In the genomic region with DNA sequence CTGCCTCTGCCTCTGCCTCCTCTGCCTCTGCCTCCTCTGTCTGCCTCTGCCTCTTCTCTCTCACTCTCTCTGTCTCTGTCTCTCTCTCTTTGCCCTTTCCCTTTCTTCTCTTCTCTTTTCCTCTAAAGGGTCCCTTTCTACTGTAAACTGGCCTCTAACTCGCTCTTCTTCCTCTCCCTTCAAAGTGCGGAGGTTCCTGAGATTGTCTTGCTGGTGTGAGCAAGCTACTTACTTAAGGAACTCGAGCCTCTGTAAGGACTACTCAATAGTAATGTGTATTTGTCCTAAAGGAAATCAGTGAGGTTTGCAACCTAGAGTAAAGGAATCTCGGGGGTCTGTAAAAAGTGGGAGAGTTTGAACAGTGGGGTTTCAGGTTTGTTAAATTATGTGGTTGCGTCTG, we compare ENCODE assay signal across 8 mouse cellular contexts. TPM values are rescaled to one million over a fixed set of nuclear protein-coding genes. Genes with fewer than 3 reads are reported as not detected.
A peak's percentile ranks its signal among the peaks of the same experiment; 100 is the strongest.
DNase-seq lines count a peak whose midpoint lies in the region; ATAC-seq and TF ChIP-seq lines count a peak whose summit lies in the region.

No protein-coding gene starts in this region.

- no peak for TF ChIP-seq EP300 in liver, embryonic 14.5 days (IDR thresholded peaks at IDR 0.05; ENCODE audit: low read depth)

- no peak for TF ChIP-seq CTCF in E14TG2a.4 (conservative IDR thresholded peaks at IDR 0.05; ENCODE audit: low read length)
- no peak for TF ChIP-seq CTCF in liver, embryonic 14.5 days (IDR thresholded peaks at IDR 0.05; ENCODE audit: low read depth)

- ATAC-seq in heart, embryonic 16.5 days (replicated peaks; ENCODE audit: extremely low read depth, insufficient read depth, low FRiP score), result no peak
- ATAC-seq in forebrain, embryonic 12.5 days (ENCODE audit: low FRiP score), result no peak
- ATAC-seq in liver, embryonic 14.5 days (ENCODE audit: insufficient read depth), result no peak

- H3K4me1 ChIP-seq in heart, embryonic 16.5 days (ENCODE audit: control insufficient read depth, insufficient read depth, low read length), result peaks cover 22% of the 10 kb centered on the region
- peaks cover 35% of the 10 kb centered on the region for H3K4me1 ChIP-seq in E14TG2a.4 (replicated peaks; ENCODE audit: low read depth, low read length)
- H3K4me1 ChIP-seq in forebrain, embryonic 12.5 days, result peaks cover 31% of the 10 kb centered on the region
- H3K4me1 ChIP-seq in liver, embryonic 14.5 days (replicated peaks; ENCODE audit: control insufficient read depth in 2 of 2, insufficient read depth in 2 of 2, low read length in 1 of 2), result peaks cover 11 to 21% of the 10 kb centered on the region in 2 experiments

- DNase-seq in heart, postnatal 14 days, result no peak
- no peak for DNase-seq in liver, embryonic 14.5 days (ENCODE audit: low read depth in 3 of 3, low spot score in 3 of 3)
- no peak for DNase-seq in spleen, postnatal 4 days (ENCODE audit: low spot score in 2 of 2)
- no peak for DNase-seq in kidney, adult 11 months
- no peak for DNase-seq in urinary bladder, postnatal 4 days (ENCODE audit: low spot score in 2 of 2)

- WGBS in heart, embryonic 16.5 days, result 57% methylated on average over 5 of the region's 5 CpGs
- WGBS in forebrain, embryonic 12.5 days, result 64% methylated on average over 5 of the region's 5 CpGs
- WGBS in liver, embryonic 14.5 days (ENCODE audit: insufficient replicate concordance), result 49% methylated on average over 5 of the region's 5 CpGs

- H3K4me3 ChIP-seq in heart, embryonic 16.5 days (ENCODE audit: low read length), result no peak overlapping the region
- H3K4me3 ChIP-seq in E14TG2a.4 (replicated peaks; ENCODE audit: low read length), result peak overlapping the region; percentile 86; the same call in 1 of the 2 replicates
- H3K4me3 ChIP-seq in forebrain, embryonic 12.5 days (replicated peaks), result peak overlapping the region; percentile 56; the same call in 1 of the 2 replicates
- H3K4me3 ChIP-seq in liver, embryonic 14.5 days (ENCODE audit: insufficient read depth in 1 of 2, low read depth in 2 of 2, low read length in 2 of 2), result no peak overlapping the region

- H3K9me3 ChIP-seq in heart, embryonic 16.5 days (replicated peaks; ENCODE audit: control insufficient read depth, low read length), result no peaks in the 10 kb centered on the region
- H3K9me3 ChIP-seq in E14TG2a.4 (ENCODE audit: low read length), result no peaks in the 10 kb centered on the region
- H3K9me3 ChIP-seq in forebrain, embryonic 12.5 days, result no peaks in the 10 kb centered on the region
- H3K9me3 ChIP-seq in liver, embryonic 14.5 days (ENCODE audit: control insufficient read depth, low read length), result no peaks in the 10 kb centered on the region

- intact Hi-C loops in heart, postnatal 14 days (cut with DNase I), result loop anchor here (1.0 to 5.0 kb wide), 2 partner anchors 69 to 376 kb away; no protein-coding TSS in a partner anchor

- H3K4me2 ChIP-seq in heart, embryonic 16.5 days (ENCODE audit: low read depth, low read length), result peak overlapping the region; percentile 80
- peak overlapping the region; percentile 84 for H3K4me2 ChIP-seq in forebrain, embryonic 12.5 days
- H3K4me2 ChIP-seq in liver, embryonic 14.5 days (ENCODE audit: low read depth), result 0 out of 2 replicates have a peak overlapping the region, but pooled peaks have one; percentile 6

- no peak overlapping the region for H3K27ac ChIP-seq in heart, embryonic 16.5 days (ENCODE audit: low read length)
- H3K27ac ChIP-seq in forebrain, embryonic 12.5 days, result no peak overlapping the region
- H3K27ac ChIP-seq in liver, embryonic 14.5 days, result no peak overlapping the region

- no peak overlapping the region for H3K9ac ChIP-seq in heart, embryonic 16.5 days (ENCODE audit: low read length)
- no peak overlapping the region for H3K9ac ChIP-seq in forebrain, embryonic 12.5 days
- H3K9ac ChIP-seq in liver, embryonic 14.5 days (replicated peaks), result no peak overlapping the region

- H3K36me3 ChIP-seq in heart, embryonic 16.5 days (ENCODE audit: control insufficient read depth, insufficient read depth), result no peaks in the 10 kb centered on the region
- no peaks in the 10 kb centered on the region for H3K36me3 ChIP-seq in E14TG2a.4 (ENCODE audit: insufficient read depth, low read length)
- H3K36me3 ChIP-seq in forebrain, embryonic 12.5 days (replicated peaks), result no peaks in the 10 kb centered on the region; the same call in 1 of the 2 replicates
- no peaks in the 10 kb centered on the region for H3K36me3 ChIP-seq in liver, embryonic 14.5 days (replicated peaks; ENCODE audit: control insufficient read depth, insufficient read depth, low read depth)

- H3K27me3 ChIP-seq in heart, embryonic 16.5 days (ENCODE audit: control insufficient read depth, insufficient read depth, low read length), result no peaks in the 10 kb centered on the region
- H3K27me3 ChIP-seq in E14TG2a.4 (ENCODE audit: insufficient read depth, low read length), result 0 out of 2 replicates have a peak, but pooled peaks cover 2% of the 10 kb centered on the region
- no peaks in the 10 kb centered on the region for H3K27me3 ChIP-seq in forebrain, embryonic 12.5 days
- H3K27me3 ChIP-seq in liver, embryonic 14.5 days (ENCODE audit: control insufficient read depth, insufficient read depth, low read length), result no peaks in the 10 kb centered on the region

RNA-seq across cellular contexts. Expression of a gene that starts 0.6 kb away (rescaled TPM):
- 14.3 and 15.4 TPM in 2 replicates for polyA plus RNA-seq in heart, embryonic 16.5 days (2015; fragmentation: Nextera tagmentation; extraction: Ambion mirVana)
- total RNA-seq in heart, postnatal 14 days (2021), result 10 to 100 TPM; 33.7 to 33.8 TPM
- 40.3 and 40.6 TPM in 2 replicates for polyA plus RNA-seq in forebrain, embryonic 12.5 days (2016; fragmentation: Nextera tagmentation; extraction: Ambion mirVana)
- 22.2 and 25.8 TPM in 2 replicates for polyA plus RNA-seq in liver, embryonic 14.5 days (2012; rRNA removed)
- 16.9 and 20.9 TPM in 2 replicates for polyA plus RNA-seq in liver, embryonic 14.5 days (2014; fragmentation: Nextera tagmentation; extraction: Ambion mirVana)

RNA-seq across cellular contexts. Expression of a gene that starts 12.1 kb away (rescaled TPM):
- polyA plus RNA-seq in heart, embryonic 16.5 days (2015; fragmentation: Nextera tagmentation; extraction: Ambion mirVana), result 9.1 and 11.3 TPM in 2 replicates
- total RNA-seq in heart, postnatal 14 days (2021), result 10 to 100 TPM; 20.3 to 25.2 TPM
- polyA plus RNA-seq in forebrain, embryonic 12.5 days (2016; fragmentation: Nextera tagmentation; extraction: Ambion mirVana), result 25.3 and 25.5 TPM in 2 replicates
- polyA plus RNA-seq in liver, embryonic 14.5 days (2012; rRNA removed), result 0.59 and 0.73 TPM in 2 replicates
- polyA plus RNA-seq in liver, embryonic 14.5 days (2014; fragmentation: Nextera tagmentation; extraction: Ambion mirVana), result 0.19 and 0.37 TPM in 2 replicates

RNA-seq across cellular contexts. Expression of a gene that starts 15.1 kb away (rescaled TPM):
- 222 and 234 TPM in 2 replicates for polyA plus RNA-seq in heart, embryonic 16.5 days (2015; fragmentation: Nextera tagmentation; extraction: Ambion mirVana)
- 10 to 100 TPM; 97.8 to 99.2 TPM for total RNA-seq in heart, postnatal 14 days (2021)
- 308 and 324 TPM in 2 replicates for polyA plus RNA-seq in forebrain, embryonic 12.5 days (2016; fragmentation: Nextera tagmentation; extraction: Ambion mirVana)
- polyA plus RNA-seq in liver, embryonic 14.5 days (2012; rRNA removed), result 55.8 and 83.2 TPM in 2 replicates
- 200 and 229 TPM in 2 replicates for polyA plus RNA-seq in liver, embryonic 14.5 days (2014; fragmentation: Nextera tagmentation; extraction: Ambion mirVana)

RNA-seq across cellular contexts. Expression of a gene that starts 21.0 kb away (rescaled TPM):
- 15.8 and 17.8 TPM in 2 replicates for polyA plus RNA-seq in heart, embryonic 16.5 days (2015; fragmentation: Nextera tagmentation; extraction: Ambion mirVana)
- 10 to 100 TPM; 22.1 to 24.5 TPM for total RNA-seq in heart, postnatal 14 days (2021)
- 24.9 and 26.7 TPM in 2 replicates for polyA plus RNA-seq in forebrain, embryonic 12.5 days (2016; fragmentation: Nextera tagmentation; extraction: Ambion mirVana)
- polyA plus RNA-seq in liver, embryonic 14.5 days (2012; rRNA removed), result 9.2 and 10.4 TPM in 2 replicates
- 8.3 and 11.0 TPM in 2 replicates for polyA plus RNA-seq in liver, embryonic 14.5 days (2014; fragmentation: Nextera tagmentation; extraction: Ambion mirVana)

RNA-seq across cellular contexts. Expression of a gene that starts 36.3 kb away (rescaled TPM):
- polyA plus RNA-seq in heart, embryonic 16.5 days (2015; fragmentation: Nextera tagmentation; extraction: Ambion mirVana), result 12.9 and 13.0 TPM in 2 replicates
- 1 to 10 TPM; 4.7 to 4.8 TPM for total RNA-seq in heart, postnatal 14 days (2021)
- 21.6 and 26.7 TPM in 2 replicates for polyA plus RNA-seq in forebrain, embryonic 12.5 days (2016; fragmentation: Nextera tagmentation; extraction: Ambion mirVana)
- 8.2 and 9.9 TPM in 2 replicates for polyA plus RNA-seq in liver, embryonic 14.5 days (2012; rRNA removed)
- 8.3 and 10.0 TPM in 2 replicates for polyA plus RNA-seq in liver, embryonic 14.5 days (2014; fragmentation: Nextera tagmentation; extraction: Ambion mirVana)

Comparison
In these comparisons a context has a peak if more than half of its experiments do, and no peak if none do; other contexts are left out.
1. H3K4me2 ChIP-seq: peak in every context shown above with its lines; median percentile 84 in forebrain, embryonic 12.5 days; 80 in heart, embryonic 16.5 days; 6 in liver, embryonic 14.5 days.
2. H3K4me3 ChIP-seq: peak in E14TG2a.4 (single experiment) and forebrain, embryonic 12.5 days (single experiment); none in heart, embryonic 16.5 days (single experiment) and liver, embryonic 14.5 days (0 of 2).